Mouse (Mus musculus) erythroblast, embryonic 14.5 days (primary cell): ENCODE measurements around the gene Tor3a.

Source experiments
- GATA1 ChIP-seq: IDR thresholded peaks from 2 replicates; pipeline ENCODE4 v1.6.1; 2012; ENCODE audit warnings: low read length, inconsistent platforms, mixed read lengths
- TAL1 ChIP-seq: IDR thresholded peaks from 3 replicates; pipeline ENCODE4 v1.6.1; 2012; ENCODE audit warnings: low read length, inconsistent platforms, mixed read lengths

DNA sequence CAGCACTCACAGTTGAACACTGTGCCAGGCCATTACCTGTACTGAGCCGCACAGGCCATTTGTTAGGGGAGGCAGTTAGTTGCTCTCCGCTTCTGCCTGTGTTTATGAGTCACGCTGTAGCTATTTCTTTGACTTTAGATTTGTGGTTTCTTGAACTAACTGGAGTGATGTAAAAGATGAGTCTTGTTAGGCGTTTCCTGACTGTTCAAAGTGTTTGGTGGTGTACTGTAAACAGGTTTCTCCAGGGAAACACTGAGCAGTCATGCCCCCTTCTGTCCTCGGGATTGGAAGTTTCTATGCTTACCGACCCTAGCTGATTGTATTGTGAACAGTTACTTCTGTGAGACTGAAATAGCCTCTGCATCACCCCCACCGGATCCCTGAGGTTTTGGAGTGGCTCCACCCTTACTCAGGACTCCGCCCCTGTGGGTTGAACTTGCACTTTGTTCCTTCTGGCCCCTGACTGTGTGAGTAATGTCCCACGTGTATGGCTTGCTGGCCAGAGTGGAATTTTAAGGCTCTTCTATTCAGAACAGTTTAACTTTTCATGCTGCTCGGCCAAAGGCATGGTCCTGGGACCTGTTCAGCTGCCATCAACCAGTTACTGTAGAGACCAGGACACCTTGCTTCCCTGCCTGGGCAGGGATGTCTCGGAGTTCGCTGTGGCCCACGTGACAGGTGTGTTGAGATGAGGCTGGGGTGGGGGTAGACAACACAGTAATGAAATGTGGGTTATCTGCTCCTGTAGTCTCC, 58.6 kb downstream of the Tor3a start:
- no peak for TF ChIP-seq TAL1
- no peak for TF ChIP-seq GATA1
